Mouse (Mus musculus): Measurements from ENCODE around the gene Ick. TPM values are rescaled to one million over a fixed set of nuclear protein-coding genes. Genes with fewer than 3 reads are reported as not detected.
A peak's percentile ranks its signal among the peaks of the same experiment; 100 is the strongest.
"Not testable (repeated sequence)": the region's sequence is repeated elsewhere in the genome, so short reads cannot be mapped to it uniquely, and the experiment has no call there.

Ick gene
- polyA plus RNA-seq, 1 experiment from 2014 or later = 29.3 TPM

DNA sequence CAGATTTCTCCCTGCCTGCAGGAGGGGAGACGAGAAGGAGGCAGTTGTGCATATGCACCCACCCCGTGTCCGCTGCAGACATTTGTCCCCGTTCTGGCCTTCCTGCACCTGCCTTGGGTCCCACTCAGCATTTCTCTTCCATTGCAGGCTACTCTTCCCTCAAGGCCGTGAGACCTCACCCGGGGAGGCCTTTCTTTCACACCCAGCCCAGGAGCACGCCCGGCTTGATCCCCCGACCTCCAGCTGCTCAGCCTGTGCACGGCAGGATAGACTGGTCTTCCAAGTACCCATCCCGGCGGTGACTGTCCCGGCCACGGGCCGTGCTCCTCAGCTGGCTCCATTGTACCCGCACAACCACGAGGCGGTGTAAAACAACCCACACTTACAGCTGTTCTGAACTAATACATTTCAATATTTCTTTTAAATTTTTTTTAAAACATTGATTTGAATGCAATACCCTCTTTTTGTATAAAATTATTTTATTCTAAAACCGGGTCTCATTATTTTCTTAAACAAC lies 58.5 kb downstream of the Ick start:
- no peak overlapping the region for H3K9ac ChIP-seq (ENCODE audit: low read depth, low read length)
- WGBS = 92% methylated on average over 19 of the region's 19 CpGs
- no peak overlapping the region for H3K27ac ChIP-seq (ENCODE audit: low read depth, low read length)
- H3K4me1 ChIP-seq (ENCODE audit: control insufficient read depth, insufficient read depth, low read length) = no peaks in the 10 kb centered on the region
- ATAC-seq (ENCODE audit: low FRiP score, low TSS enrichment) = no peak
- no peak overlapping the region for H3K4me2 ChIP-seq (replicated peaks; ENCODE audit: low read depth, low read length)
- H3K27me3 ChIP-seq (ENCODE audit: control insufficient read depth, insufficient read depth, low read length) = no peaks in the 10 kb centered on the region
- no peaks in the 10 kb centered on the region for H3K9me3 ChIP-seq (ENCODE audit: control insufficient read depth, low read length)
- no peak overlapping the region for H3K4me3 ChIP-seq (ENCODE audit: low read length)
- peaks cover 43% of the 10 kb centered on the region for H3K36me3 ChIP-seq (ENCODE audit: control insufficient read depth, insufficient read depth, low read length)

DNA sequence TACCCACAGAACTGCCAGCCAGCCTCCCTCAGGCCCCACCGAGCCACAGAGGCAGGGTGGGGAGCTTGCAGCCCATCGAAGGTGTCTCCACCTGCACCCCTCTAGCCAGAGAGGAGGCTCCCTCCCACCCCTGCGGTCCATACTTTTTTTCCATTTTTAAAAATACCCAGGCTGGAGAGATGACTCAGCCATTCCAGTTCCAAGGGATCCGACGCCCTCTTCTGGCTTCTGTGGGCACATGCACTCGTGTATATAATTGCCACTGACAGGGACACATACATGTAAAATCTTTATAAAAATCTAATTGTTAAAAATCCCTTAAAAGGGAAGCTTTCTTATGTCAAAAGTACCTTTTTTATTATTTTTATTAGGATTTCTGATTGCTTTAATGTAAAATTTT lies 59.9 kb downstream of the Ick start:
- Histone ChIP-seq H3K4me3 (ENCODE audit: low read length) (no peak overlapping the region), H3K27me3 (ENCODE audit: control insufficient read depth, insufficient read depth, low read length) (no peaks in the 10 kb centered on the region), H3K4me1 (ENCODE audit: control insufficient read depth, insufficient read depth, low read length) (no peaks in the 10 kb centered on the region), H3K4me2 (replicated peaks; ENCODE audit: low read depth, low read length) (no peak overlapping the region), H3K27ac (ENCODE audit: low read depth, low read length) (no peak overlapping the region), H3K36me3 (ENCODE audit: control insufficient read depth, insufficient read depth, low read length) (peaks cover 39% of the 10 kb centered on the region), H3K9me3 (ENCODE audit: control insufficient read depth, low read length) (no peaks in the 10 kb centered on the region), H3K9ac (ENCODE audit: low read depth, low read length) (no peak overlapping the region)
- 95% methylated on average over 6 of the region's 6 CpGs for WGBS
- ATAC-seq (ENCODE audit: low FRiP score, low TSS enrichment) = no peak

DNA sequence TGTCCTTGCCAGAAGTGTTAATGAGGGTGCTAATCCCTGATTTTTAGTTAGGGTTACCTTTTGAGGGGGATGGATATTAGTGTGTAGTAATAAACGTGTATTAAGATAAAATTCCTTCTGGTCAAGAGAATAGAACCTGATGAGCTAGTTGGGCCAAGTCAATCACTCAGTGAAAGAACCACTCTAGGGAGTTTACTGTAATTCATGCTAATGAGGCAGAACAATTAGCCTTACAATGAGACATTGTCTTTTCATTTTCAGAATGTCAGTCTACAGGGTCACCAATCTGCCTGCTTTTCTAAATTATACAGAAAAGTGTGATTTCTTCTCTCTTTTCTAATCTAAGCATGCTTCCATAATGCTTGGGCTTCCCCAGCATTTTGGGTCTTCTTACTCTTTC lies 65.0 kb downstream of the Ick start:
- WGBS = 48% methylated on average over 1 of the region's 1 CpGs
- no peak for ATAC-seq (ENCODE audit: low FRiP score, low TSS enrichment)
- Histone ChIP-seq H3K4me1 (ENCODE audit: control insufficient read depth, insufficient read depth, low read length) (peaks cover 5% of the 10 kb centered on the region; the same call in 1 of the 2 replicates), H3K9ac (ENCODE audit: low read depth, low read length) (no peak overlapping the region), H3K27me3 (ENCODE audit: control insufficient read depth, insufficient read depth, low read length) (no peaks in the 10 kb centered on the region), H3K27ac (ENCODE audit: low read depth, low read length) (no peak overlapping the region), H3K4me3 (ENCODE audit: low read length) (no peak overlapping the region), H3K9me3 (ENCODE audit: control insufficient read depth, low read length) (no peaks in the 10 kb centered on the region), H3K36me3 (ENCODE audit: control insufficient read depth, insufficient read depth, low read length) (no peaks in the 10 kb centered on the region), H3K4me2 (replicated peaks; ENCODE audit: low read depth, low read length) (no peak overlapping the region)

DNA sequence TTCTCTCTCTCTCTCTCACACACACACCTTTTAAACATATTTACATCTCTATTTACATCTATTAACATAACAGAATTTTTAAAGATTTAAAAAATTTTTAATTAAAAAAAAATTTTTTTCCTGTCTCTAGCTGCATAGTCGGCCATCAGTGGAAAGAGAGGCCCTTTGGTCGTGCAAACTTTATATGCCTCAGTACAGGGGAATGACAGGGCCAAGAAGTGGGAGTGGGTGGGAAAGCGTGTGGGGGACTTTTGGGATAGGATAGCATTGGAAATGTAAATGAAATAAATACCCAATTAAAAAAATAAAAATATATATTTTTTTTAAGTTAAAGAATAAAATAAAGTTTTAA lies 65.9 kb downstream of the Ick start:
- H3K9ac ChIP-seq (ENCODE audit: low read depth, low read length); H3K27ac ChIP-seq (ENCODE audit: low read depth, low read length); H3K4me1 ChIP-seq (ENCODE audit: control insufficient read depth, insufficient read depth, low read length); H3K36me3 ChIP-seq (ENCODE audit: control insufficient read depth, insufficient read depth, low read length); H3K4me3 ChIP-seq (ENCODE audit: low read length); H3K27me3 ChIP-seq (ENCODE audit: control insufficient read depth, insufficient read depth, low read length); H3K9me3 ChIP-seq (ENCODE audit: control insufficient read depth, low read length); H3K4me2 ChIP-seq (replicated peaks; ENCODE audit: low read depth, low read length): not testable (repeated sequence)
- peak; percentile 21; the same call in 1 of the 2 replicates for ATAC-seq (ENCODE audit: low FRiP score, low TSS enrichment)
- 28% methylated on average over 3 of the region's 3 CpGs for WGBS

DNA sequence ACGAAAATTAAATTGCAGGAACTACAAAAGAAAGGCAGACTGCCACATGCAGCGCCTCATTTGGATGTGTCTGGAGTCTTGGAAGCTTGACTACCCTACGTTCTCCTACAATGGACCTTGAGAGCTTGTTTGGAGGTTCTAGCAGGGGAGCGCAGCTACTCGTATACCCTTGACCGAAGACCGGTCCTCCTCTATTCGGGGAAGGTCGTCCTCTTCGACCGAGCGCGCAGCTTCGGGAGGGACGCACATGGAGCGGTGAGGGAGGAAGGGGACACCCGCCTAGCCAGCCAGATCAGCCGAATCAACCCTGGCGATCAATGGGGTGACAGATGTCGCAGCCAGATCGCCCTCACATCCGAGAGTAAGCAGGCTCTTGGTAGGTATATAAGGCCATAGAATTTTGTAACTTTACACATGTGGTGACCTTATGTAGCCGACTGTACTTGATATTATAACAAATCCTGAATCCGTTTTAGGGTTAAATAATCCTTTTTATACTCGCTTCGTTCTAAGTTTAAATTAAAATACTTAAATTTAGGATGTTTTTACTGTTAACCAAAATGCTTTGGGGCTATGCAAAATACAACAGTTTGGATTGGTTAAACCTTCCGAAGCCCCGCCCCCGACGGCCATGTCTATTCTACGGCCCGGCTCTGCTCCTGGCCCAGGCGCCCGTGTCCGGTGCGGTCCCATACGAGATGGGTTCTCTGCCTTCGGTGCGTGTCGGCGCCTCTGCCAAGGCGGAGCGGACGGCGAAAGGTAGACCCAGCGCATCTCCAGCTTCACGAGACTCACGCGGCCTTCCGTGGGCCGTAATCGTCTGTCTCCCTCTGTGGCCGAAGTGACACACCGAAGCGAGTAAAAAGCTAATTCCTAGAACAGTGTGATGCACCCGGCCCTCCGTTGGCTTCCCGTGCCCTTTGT lies 66.5 kb downstream of the Ick start:
- Histone ChIP-seq H3K4me2 (replicated peaks; ENCODE audit: low read depth, low read length) (peak overlapping the region; percentile 59), H3K9ac (ENCODE audit: low read depth, low read length) (peak overlapping the region; percentile 70), H3K27ac (ENCODE audit: low read depth, low read length) (peak overlapping the region; percentile 96), H3K27me3 (ENCODE audit: control insufficient read depth, insufficient read depth, low read length) (no peaks in the 10 kb centered on the region), H3K36me3 (ENCODE audit: control insufficient read depth, insufficient read depth, low read length) (no peaks in the 10 kb centered on the region), H3K4me3 (ENCODE audit: low read length) (peak overlapping the region; percentile 60), H3K4me1 (ENCODE audit: control insufficient read depth, insufficient read depth, low read length) (peaks cover 5% of the 10 kb centered on the region; the same call in 1 of the 2 replicates), H3K9me3 (ENCODE audit: control insufficient read depth, low read length) (no peaks in the 10 kb centered on the region)
- WGBS = under 1% methylated on average over 48 of the region's 58 CpGs
- ATAC-seq (ENCODE audit: low FRiP score, low TSS enrichment) = peak; percentile 99

DNA sequence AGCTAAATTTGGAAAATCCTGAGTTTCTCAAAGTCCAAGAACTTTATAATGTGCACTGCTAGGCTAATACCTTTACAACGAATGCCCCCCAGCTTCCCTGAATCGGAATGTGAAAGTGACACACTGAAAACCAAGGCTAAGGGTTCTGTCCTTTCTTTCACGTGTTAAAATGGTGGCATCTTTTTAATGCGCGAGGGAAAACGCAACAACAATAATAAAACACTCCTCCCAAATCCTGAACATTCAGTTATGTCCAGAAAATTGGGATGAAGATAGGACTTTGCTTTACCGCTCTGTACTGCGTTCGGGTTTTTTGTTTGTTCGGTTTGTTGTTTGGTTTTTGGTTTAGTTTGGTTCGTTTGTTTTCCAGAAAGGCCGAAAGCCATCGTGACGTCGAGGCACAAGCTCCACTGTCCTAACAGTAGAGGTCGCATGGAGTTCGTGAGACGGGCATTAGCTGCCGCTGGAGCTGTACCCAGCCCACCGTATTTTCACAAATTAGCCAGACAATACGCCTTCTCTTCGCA lies 67.3 kb downstream of the Ick start:
- no peaks in the 10 kb centered on the region for H3K9me3 ChIP-seq (ENCODE audit: control insufficient read depth, low read length)
- peak overlapping the region; percentile 96 for H3K27ac ChIP-seq (ENCODE audit: low read depth, low read length)
- H3K36me3 ChIP-seq (ENCODE audit: control insufficient read depth, insufficient read depth, low read length) = no peaks in the 10 kb centered on the region
- H3K4me3 ChIP-seq (ENCODE audit: low read length) = peak overlapping the region; percentile 60
- WGBS = under 1% methylated on average over 22 of the region's 22 CpGs
- peak overlapping the region; percentile 59 for H3K4me2 ChIP-seq (replicated peaks; ENCODE audit: low read depth, low read length)
- H3K4me1 ChIP-seq (ENCODE audit: control insufficient read depth, insufficient read depth, low read length) = peaks cover 5% of the 10 kb centered on the region; the same call in 1 of the 2 replicates
- no peaks in the 10 kb centered on the region for H3K27me3 ChIP-seq (ENCODE audit: control insufficient read depth, insufficient read depth, low read length)
- H3K9ac ChIP-seq (ENCODE audit: low read depth, low read length) = peak overlapping the region; percentile 70
- peak; percentile 73 for ATAC-seq (ENCODE audit: low FRiP score, low TSS enrichment)

DNA sequence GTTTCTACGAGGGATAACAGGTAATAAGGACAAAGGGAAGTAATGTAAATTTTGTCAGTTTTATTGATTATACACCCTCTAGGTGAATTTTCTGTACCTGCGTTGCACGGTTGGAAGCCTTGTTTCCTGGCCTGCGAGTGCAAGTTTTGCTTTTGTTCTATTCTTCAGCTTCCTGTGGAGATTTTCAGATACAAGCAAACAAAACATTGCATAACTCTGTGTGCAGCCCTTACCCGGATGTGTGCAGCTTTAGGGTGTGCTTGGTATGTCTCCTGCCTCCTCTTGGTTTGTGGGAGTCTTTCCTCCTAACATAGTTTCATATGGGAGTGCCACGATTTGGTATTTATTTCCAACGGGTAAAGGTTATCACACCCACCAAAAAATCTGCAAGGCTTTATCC lies 67.8 kb downstream of the Ick start:
- 19% methylated on average over 7 of the region's 7 CpGs for WGBS
- Histone ChIP-seq H3K4me2 (replicated peaks; ENCODE audit: low read depth, low read length) (peak overlapping the region; percentile 59), H3K9ac (ENCODE audit: low read depth, low read length) (peak overlapping the region; percentile 70; the same call in 1 of the 2 replicates), H3K27ac (ENCODE audit: low read depth, low read length) (peak overlapping the region; percentile 96), H3K4me1 (ENCODE audit: control insufficient read depth, insufficient read depth, low read length) (peaks cover 5% of the 10 kb centered on the region; the same call in 1 of the 2 replicates), H3K4me3 (ENCODE audit: low read length) (peak overlapping the region; percentile 60), H3K27me3 (ENCODE audit: control insufficient read depth, insufficient read depth, low read length) (no peaks in the 10 kb centered on the region), H3K9me3 (ENCODE audit: control insufficient read depth, low read length) (no peaks in the 10 kb centered on the region), H3K36me3 (ENCODE audit: control insufficient read depth, insufficient read depth, low read length) (no peaks in the 10 kb centered on the region)
- ATAC-seq (ENCODE audit: low FRiP score, low TSS enrichment) = no peak

DNA sequence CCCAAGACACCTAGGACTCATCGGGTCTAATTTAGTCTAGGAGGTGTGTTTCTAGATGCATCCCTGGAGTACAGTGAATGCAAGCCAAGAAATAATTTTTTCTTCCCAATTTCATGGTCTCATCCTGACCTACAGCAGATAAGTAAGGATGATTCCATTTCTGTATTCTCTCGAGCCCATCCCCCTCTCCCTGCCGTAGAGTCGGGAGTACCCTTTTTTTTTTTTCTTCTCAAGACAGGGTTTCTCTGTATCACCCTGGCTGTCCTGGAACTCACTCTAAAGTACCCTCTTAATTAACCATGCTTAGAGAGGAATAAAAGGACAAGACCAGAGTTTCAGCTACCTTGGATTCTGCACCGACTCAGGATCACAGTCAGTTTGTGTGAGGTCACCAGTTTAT lies 69.2 kb downstream of the Ick start:
- H3K4me1 ChIP-seq (ENCODE audit: control insufficient read depth, insufficient read depth, low read length) = peaks cover 5% of the 10 kb centered on the region; the same call in 1 of the 2 replicates
- no peaks in the 10 kb centered on the region for H3K9me3 ChIP-seq (ENCODE audit: control insufficient read depth, low read length)
- no peak overlapping the region for H3K4me2 ChIP-seq (replicated peaks; ENCODE audit: low read depth, low read length)
- H3K27ac ChIP-seq (ENCODE audit: low read depth, low read length) = no peak overlapping the region
- no peak overlapping the region for H3K9ac ChIP-seq (ENCODE audit: low read depth, low read length)
- H3K4me3 ChIP-seq (ENCODE audit: low read length) = no peak overlapping the region
- 86% methylated on average over 5 of the region's 5 CpGs for WGBS
- H3K27me3 ChIP-seq (ENCODE audit: control insufficient read depth, insufficient read depth, low read length) = no peaks in the 10 kb centered on the region
- no peak for ATAC-seq (ENCODE audit: low FRiP score, low TSS enrichment)
- H3K36me3 ChIP-seq (ENCODE audit: control insufficient read depth, insufficient read depth, low read length) = no peaks in the 10 kb centered on the region

DNA sequence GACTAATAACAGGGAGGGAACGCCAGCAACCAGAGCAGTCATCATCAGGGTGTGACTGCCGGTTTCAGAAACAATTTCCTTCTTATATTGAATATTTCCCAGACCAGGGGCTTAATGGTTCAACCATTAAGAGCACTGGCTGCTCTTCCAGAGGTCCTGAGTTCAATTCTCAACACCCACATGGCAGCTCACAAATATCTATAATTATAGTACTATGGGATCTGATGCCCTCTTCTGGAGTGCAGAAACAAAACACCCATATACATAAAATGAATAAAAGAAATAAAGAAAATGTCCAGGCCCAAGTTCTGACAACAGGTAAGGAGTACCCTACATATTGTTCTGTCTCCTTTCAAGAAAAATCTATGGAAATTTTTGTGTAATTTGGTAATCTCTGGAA lies 70.1 kb downstream of the Ick start:
- H3K36me3 ChIP-seq (ENCODE audit: control insufficient read depth, insufficient read depth, low read length) = no peaks in the 10 kb centered on the region
- H3K4me2 ChIP-seq (replicated peaks; ENCODE audit: low read depth, low read length) = no peak overlapping the region
- H3K4me1 ChIP-seq (ENCODE audit: control insufficient read depth, insufficient read depth, low read length) = peaks cover 5% of the 10 kb centered on the region; the same call in 1 of the 2 replicates
- H3K9ac ChIP-seq (ENCODE audit: low read depth, low read length) = no peak overlapping the region
- no peaks in the 10 kb centered on the region for H3K9me3 ChIP-seq (ENCODE audit: control insufficient read depth, low read length)
- H3K27me3 ChIP-seq (ENCODE audit: control insufficient read depth, insufficient read depth, low read length) = no peaks in the 10 kb centered on the region
- 86% methylated on average over 2 of the region's 2 CpGs for WGBS
- no peak for ATAC-seq (ENCODE audit: low FRiP score, low TSS enrichment)
- no peak overlapping the region for H3K4me3 ChIP-seq (ENCODE audit: low read length)
- H3K27ac ChIP-seq (ENCODE audit: low read depth, low read length) = no peak overlapping the region

Data from kidney, embryonic 14.5 days (tissue).